Mouse (Mus musculus) limb, embryonic 14.5 days (tissue): ENCODE data around the gene Kcnj12. TPM values are rescaled to one million over a fixed set of nuclear protein-coding genes. Genes with fewer than 3 reads are reported as not detected.

Source experiments
- ATAC-seq: fragments of 200-750 bp; cut with Nextera tagmentation; 2 replicates; pipeline ENCODE4 v1.8.0; 2017; ENCODE audit warnings: low read depth, moderate number of reproducible peaks, moderate TSS enrichment; ENCODE audit not compliant: low FRiP score
- DNase-seq: peaks from one replicate; pipeline ENCODE4 v3.0.0-alpha.2; 2015; ENCODE audit warnings: low spot score
- H3K27ac ChIP-seq: fragments of 300-500 bp; sonication (generic); replicated peaks from 2 replicates; pipeline ENCODE4 v1.5.1; 2014; ENCODE audit warnings: low read depth, mild to moderate bottlenecking, low read length, moderate library complexity, mixed read lengths
- H3K27me3 ChIP-seq: fragments of 300-500 bp; sonication (generic); 2 replicates; pipeline ENCODE4 v1.6.1; 2014; ENCODE audit warnings: low read length, mixed read lengths; ENCODE audit not compliant: control insufficient read depth, insufficient read depth
- H3K36me3 ChIP-seq: fragments of 300-500 bp; sonication (generic); 2 replicates; pipeline ENCODE4 v1.6.1; 2014; ENCODE audit warnings: mild to moderate bottlenecking, low read length, moderate library complexity, mixed read lengths; ENCODE audit not compliant: control insufficient read depth, insufficient read depth
- H3K4me1 ChIP-seq: fragments of 300-500 bp; sonication (generic); 2 replicates; pipeline ENCODE4 v1.6.1; 2014; ENCODE audit warnings: antibody characterized with exemption, low read length, mixed read lengths; ENCODE audit not compliant: control insufficient read depth, insufficient read depth
- H3K4me2 ChIP-seq: fragments of 300-500 bp; sonication (generic); replicated peaks from 2 replicates; pipeline ENCODE4 v1.6.1; 2014; ENCODE audit warnings: low read depth, mild to moderate bottlenecking, low read length, moderate library complexity; ENCODE audit not compliant: severe bottlenecking
- H3K4me3 ChIP-seq: fragments of 300-500 bp; sonication (generic); replicated peaks from 2 replicates; pipeline ENCODE4 v1.5.1; 2014; ENCODE audit warnings: low read length
- H3K9ac ChIP-seq: fragments of 300-500 bp; sonication (generic); 2 replicates; pipeline ENCODE4 v1.6.1; 2014; ENCODE audit warnings: mild to moderate bottlenecking, low read depth, low read length, moderate library complexity; ENCODE audit not compliant: severe bottlenecking
- H3K9me3 ChIP-seq: fragments of 300-500 bp; sonication (generic); 2 replicates; pipeline ENCODE4 v1.6.1; 2016; ENCODE audit warnings: low read length; ENCODE audit not compliant: control insufficient read depth
- POLR2A ChIP-seq: fragments of 200-500 bp; IDR thresholded peaks from 2 replicates; pipeline ENCODE4 v1.8.0; 2012; ENCODE audit warnings: inconsistent platforms, mild to moderate bottlenecking, moderate library complexity, borderline replicate concordance; ENCODE audit not compliant: insufficient read depth, insufficient read length; ENCODE audit errors: extremely low read depth
- WGBS: fragments of 180-500 bp; shearing (Covaris S2); extraction: QIAGEN DNeasy Blood & Tissue Kit; methylation state at CpG from one replicate; pipeline ENCODE4 v1.1.7; 2014; 5-methylcytosine and 5-hydroxymethylcytosine counted together
- polyA plus RNA-seq, 2 experiments: library from polyadenylated mRNA; depleted of rRNA in 1 of 2; stranded (reverse) in 1 of 2; unstranded in 1 of 2; fragments of >200 nt; fragmentation: Nextera tagmentation in 1 of 2; extraction: Ambion mirVana in 1 of 2; gene quantifications; 2 replicates each; pipeline versions ENCODE4 v1.2.1 to v1.2.3; 2012 to 2014

Gene Kcnj12
- polyA plus RNA-seq, 2 experiments: 0.47 to 0.62 TPM

GRCm38 (mm10) chr11:60979788-60980187 is 42.6 kb upstream of the Kcnj12 start:
- ATAC-seq (no peak), DNase-seq (no peak)
- H3K4me3 ChIP-seq: no peak overlapping the region
- H3K27ac ChIP-seq: no peak overlapping the region
- H3K4me1 ChIP-seq: no peaks in the 10 kb centered on the region
- H3K36me3 ChIP-seq: no peaks in the 10 kb centered on the region
- 97% methylated on average over 5 of the region's 5 CpGs for WGBS
- H3K9ac ChIP-seq: no peak overlapping the region
- no peak overlapping the region for H3K4me2 ChIP-seq
- H3K9me3 ChIP-seq: no peaks in the 10 kb centered on the region
- TF ChIP-seq POLR2A: no peak
- H3K27me3 ChIP-seq: no peaks in the 10 kb centered on the region

DNA sequence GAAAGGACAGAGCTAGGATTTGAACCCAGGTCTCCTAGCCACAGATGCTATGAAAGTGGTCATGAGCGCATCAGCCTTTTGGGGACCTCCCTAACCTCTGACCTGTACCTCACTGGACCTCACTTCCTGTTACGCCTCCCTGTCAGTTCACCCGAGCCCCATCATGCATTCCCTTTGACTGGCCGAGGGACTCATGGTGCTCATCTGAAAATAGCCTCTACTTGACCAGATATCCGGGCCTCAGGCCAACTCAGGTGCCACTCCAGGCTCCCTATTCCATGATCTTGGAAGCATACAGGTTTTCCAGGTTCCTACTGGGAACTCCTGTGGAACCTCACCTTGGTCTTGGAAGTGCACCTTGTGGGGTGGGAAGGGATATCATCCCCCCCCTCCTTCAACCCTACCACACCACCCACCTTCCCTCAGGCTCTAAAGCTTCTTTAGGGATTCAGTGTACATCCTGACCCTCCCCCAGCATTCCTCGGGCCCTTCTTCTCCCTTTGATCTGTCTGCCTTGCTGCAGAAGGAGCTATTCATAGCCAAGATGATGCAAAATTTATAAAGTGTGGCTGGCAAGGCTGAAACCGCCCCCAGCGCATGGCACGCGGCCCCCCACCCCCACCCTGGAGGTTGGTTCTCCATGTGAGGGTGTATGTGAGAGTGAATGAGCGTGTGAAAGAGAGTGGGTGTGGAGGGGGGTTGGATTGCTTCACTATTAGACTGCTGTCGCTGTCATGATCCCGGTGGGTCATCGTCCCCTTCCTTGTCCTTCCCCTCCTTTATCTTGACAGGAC is 40.5 kb upstream of the Kcnj12 start:
- no peak overlapping the region for H3K9ac ChIP-seq
- no peak overlapping the region for H3K27ac ChIP-seq
- DNase-seq (no peak), ATAC-seq (no peak)
- H3K4me1 ChIP-seq: no peaks in the 10 kb centered on the region
- no peak overlapping the region for H3K4me3 ChIP-seq
- TF ChIP-seq POLR2A: no peak
- WGBS: 70% methylated on average over 14 of the region's 14 CpGs
- no peaks in the 10 kb centered on the region for H3K27me3 ChIP-seq
- H3K4me2 ChIP-seq: no peak overlapping the region
- H3K9me3 ChIP-seq: no peaks in the 10 kb centered on the region
- H3K36me3 ChIP-seq: no peaks in the 10 kb centered on the region

DNA sequence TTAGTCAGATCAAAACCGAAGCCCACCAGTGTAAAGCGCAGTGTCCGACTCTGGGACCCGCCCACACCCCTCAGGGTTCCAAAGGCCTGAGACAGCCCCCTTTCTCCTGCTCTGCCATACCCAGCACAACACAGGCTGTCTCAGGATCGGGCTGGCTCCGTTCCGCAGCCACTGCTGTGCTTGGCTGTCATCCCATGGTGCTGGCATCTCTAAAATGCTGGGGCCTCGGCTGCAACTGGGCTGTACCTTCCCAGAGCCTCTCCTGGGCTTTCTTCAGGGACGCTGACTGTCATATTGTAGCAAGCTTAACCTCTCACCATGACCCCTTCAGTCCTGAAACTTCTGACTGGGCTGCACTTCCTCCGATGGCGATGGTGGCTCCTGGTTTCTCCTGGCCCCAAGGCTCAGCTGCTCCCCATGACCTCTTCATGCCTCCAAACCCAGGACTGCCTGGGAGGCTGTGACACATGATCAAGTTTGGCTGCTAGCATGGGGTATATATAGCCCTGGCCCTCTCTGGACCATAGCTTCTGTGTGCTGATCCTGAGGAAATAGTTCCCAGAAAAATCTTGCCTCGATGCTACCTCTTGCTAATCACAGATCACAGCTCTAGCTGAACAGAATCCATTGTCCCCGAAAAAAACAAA is 37.3 kb upstream of the Kcnj12 start:
- ATAC-seq (no peak), DNase-seq (no peak)

DNA sequence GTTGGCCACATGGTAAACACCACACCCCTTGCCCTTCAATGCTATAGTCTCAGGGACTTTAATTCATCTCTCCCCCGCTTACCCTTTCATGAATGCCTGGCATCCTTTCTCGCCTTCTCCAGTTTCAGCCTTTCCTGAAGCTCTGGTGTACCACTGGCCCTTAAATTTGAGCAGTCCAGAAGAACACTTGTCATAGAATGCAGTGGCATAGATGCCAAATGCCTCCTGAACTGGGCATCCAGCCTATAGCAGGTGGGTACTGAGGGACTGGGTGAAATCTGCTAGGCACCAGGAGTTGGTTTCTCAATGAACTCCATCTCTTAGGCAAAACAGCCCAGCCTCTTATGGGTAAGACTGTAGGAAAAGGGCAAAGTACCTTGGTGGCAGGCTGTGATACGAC is 31.9 kb upstream of the Kcnj12 start:
- no peaks in the 10 kb centered on the region for H3K36me3 ChIP-seq
- no peaks in the 10 kb centered on the region for H3K27me3 ChIP-seq
- ATAC-seq (no peak), DNase-seq (no peak)
- H3K9ac ChIP-seq: no peak overlapping the region
- 69% methylated on average over 3 of the region's 3 CpGs for WGBS
- no peaks in the 10 kb centered on the region for H3K4me1 ChIP-seq
- no peak for TF ChIP-seq POLR2A
- no peak overlapping the region for H3K4me2 ChIP-seq
- no peak overlapping the region for H3K27ac ChIP-seq
- H3K4me3 ChIP-seq: no peak overlapping the region
- H3K9me3 ChIP-seq: no peaks in the 10 kb centered on the region

More for the DNA sequence above, 37.3 kb upstream of the Kcnj12 start:
- Histone ChIP-seq H3K4me1 (no peaks in the 10 kb centered on the region), H3K27me3 (no peaks in the 10 kb centered on the region), H3K9me3 (no peaks in the 10 kb centered on the region), H3K4me3 (no peak overlapping the region), H3K27ac (no peak overlapping the region), H3K9ac (no peak overlapping the region), H3K4me2 (no peak overlapping the region), H3K36me3 (no peaks in the 10 kb centered on the region)
- 68% methylated on average over 13 of the region's 13 CpGs for WGBS
- TF ChIP-seq POLR2A: no peak

DNA sequence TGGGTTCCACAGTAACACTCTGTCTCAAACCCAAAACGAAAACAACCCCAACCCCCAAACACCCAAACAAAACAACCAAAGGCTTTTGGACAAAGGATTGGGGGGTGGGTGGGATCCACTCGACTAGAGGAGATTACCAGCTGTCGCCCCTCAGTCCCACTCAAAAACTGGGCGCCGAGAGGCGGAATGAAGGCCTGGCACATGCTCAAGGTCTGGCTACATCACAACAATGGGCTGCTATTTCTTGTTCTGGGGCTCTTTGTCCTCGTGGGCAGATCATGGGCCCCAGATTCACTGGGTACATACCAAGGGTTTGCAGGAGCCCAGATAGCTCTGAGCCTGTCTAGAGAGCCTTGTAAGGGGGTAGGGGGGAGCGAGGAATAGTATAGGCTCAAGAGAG is 19.6 kb upstream of the Kcnj12 start:
- Histone ChIP-seq H3K27me3 (no peaks in the 10 kb centered on the region), H3K9me3 (no peaks in the 10 kb centered on the region), H3K9ac (no peak overlapping the region), H3K4me3 (no peak overlapping the region), H3K27ac (no peak overlapping the region), H3K4me1 (no peaks in the 10 kb centered on the region), H3K36me3 (no peaks in the 10 kb centered on the region), H3K4me2 (no peak overlapping the region)
- ATAC-seq: no peak
- 89% methylated on average over 8 of the region's 8 CpGs for WGBS
- DNase-seq: no peak
- no peak for TF ChIP-seq POLR2A
